Mouse (Mus musculus) megakaryocyte, embryonic 14.5 days (primary cell): ENCODE data around the gene Fbll1. TPM values are rescaled to one million over a fixed set of nuclear protein-coding genes. Genes with fewer than 3 reads are reported as not detected.

Source experiments
- H3K27me3 ChIP-seq: replicated peaks from 2 replicates; pipeline ENCODE3; 2012; ENCODE audit warnings: inconsistent platforms
- H3K36me3 ChIP-seq: replicated peaks from 2 replicates; pipeline ENCODE3; 2012; ENCODE audit warnings: low read length, inconsistent platforms, mixed read lengths
- H3K4me1 ChIP-seq: 2 replicates; pipeline ENCODE4 v1.6.1; 2012; ENCODE audit warnings: inconsistent platforms
- H3K4me3 ChIP-seq: replicated peaks from 2 replicates; pipeline ENCODE3; 2012; ENCODE audit warnings: moderate library complexity, mild to moderate bottlenecking, inconsistent platforms
- H3K9me3 ChIP-seq: 2 replicates; pipeline ENCODE4 v1.6.1; 2012; ENCODE audit warnings: inconsistent platforms
- FLI1 ChIP-seq: IDR thresholded peaks from 2 replicates; pipeline ENCODE4 v1.6.1; 2012; ENCODE audit warnings: low read length, inconsistent platforms, mixed read lengths
- GATA1 ChIP-seq: IDR thresholded peaks from 3 replicates; pipeline ENCODE4 v1.6.1; 2012; ENCODE audit warnings: mixed read lengths, low read length, inconsistent platforms, borderline replicate concordance
- polyA plus RNA-seq: library from polyadenylated mRNA; stranded (reverse); fragments of >175 nt; gene quantifications from 2 replicates; pipeline ENCODE4 v1.2.3, GENCODE M21; 2012; ENCODE audit warnings: low replicate concordance; ENCODE audit not compliant: insufficient read depth

Gene Fbll1
- polyA plus RNA-seq, 1 experiment = not detected

- Histone ChIP-seq H3K36me3 (peaks cover 93% of the 10 kb centered on the region), H3K27me3 (no peaks in the 10 kb centered on the region), H3K9me3 (no peaks in the 10 kb centered on the region), H3K4me1 (no peaks in the 10 kb centered on the region), H3K4me3 (no peak overlapping the region)
- TF ChIP-seq GATA1 = no peak
- TF ChIP-seq FLI1 = no peak
Observed at GRCm38 (mm10) chr11:35784002-35784401, 14.7 kb downstream of the Fbll1 start.

- H3K4me3 ChIP-seq = no peak overlapping the region
- H3K27me3 ChIP-seq = no peaks in the 10 kb centered on the region
- TF ChIP-seq FLI1 (no peak), GATA1 (no peak)
- H3K4me1 ChIP-seq = no peaks in the 10 kb centered on the region
- peaks cover 94% of the 10 kb centered on the region for H3K36me3 ChIP-seq
- no peaks in the 10 kb centered on the region for H3K9me3 ChIP-seq
Observed at GRCm38 (mm10) chr11:35783038-35783437, 15.6 kb downstream of the Fbll1 start.

- TF ChIP-seq FLI1 (no peak), GATA1 (no peak)
- H3K9me3 ChIP-seq = no peaks in the 10 kb centered on the region
- no peak overlapping the region for H3K4me3 ChIP-seq
- no peaks in the 10 kb centered on the region for H3K4me1 ChIP-seq
- peaks cover 96% of the 10 kb centered on the region for H3K36me3 ChIP-seq
- H3K27me3 ChIP-seq = no peaks in the 10 kb centered on the region
Observed at GRCm38 (mm10) chr11:35782444-35782843, 16.2 kb downstream of the Fbll1 start.

- H3K4me3 ChIP-seq = no peak overlapping the region
- peaks cover 96% of the 10 kb centered on the region for H3K36me3 ChIP-seq
- no peaks in the 10 kb centered on the region for H3K9me3 ChIP-seq
- H3K4me1 ChIP-seq = no peaks in the 10 kb centered on the region
- H3K27me3 ChIP-seq = no peaks in the 10 kb centered on the region
- TF ChIP-seq GATA1 (no peak), FLI1 (no peak)
Observed at GRCm38 (mm10) chr11:35780336-35780735, 18.3 kb downstream of the Fbll1 start.

- H3K9me3 ChIP-seq = no peaks in the 10 kb centered on the region
- peaks cover 16% of the 10 kb centered on the region for H3K4me1 ChIP-seq
- TF ChIP-seq FLI1 (no peak), GATA1 (no peak)
- H3K36me3 ChIP-seq = peaks cover 70% of the 10 kb centered on the region
- H3K27me3 ChIP-seq = no peaks in the 10 kb centered on the region
- H3K4me3 ChIP-seq = no peak overlapping the region
Observed at GRCm38 (mm10) chr11:35776452-35776851, 22.2 kb downstream of the Fbll1 start.

- H3K9me3 ChIP-seq = no peaks in the 10 kb centered on the region
- peaks cover 24% of the 10 kb centered on the region for H3K4me1 ChIP-seq
- no peaks in the 10 kb centered on the region for H3K27me3 ChIP-seq
- no peak overlapping the region for H3K4me3 ChIP-seq
- TF ChIP-seq FLI1 (no peak), GATA1 (no peak)
- H3K36me3 ChIP-seq = peaks cover 62% of the 10 kb centered on the region
Observed at GRCm38 (mm10) chr11:35775606-35776005, 23.1 kb downstream of the Fbll1 start.

- H3K36me3 ChIP-seq = peaks cover 17% of the 10 kb centered on the region
- peaks cover under 1% of the 10 kb centered on the region for H3K27me3 ChIP-seq
- H3K9me3 ChIP-seq = no peaks in the 10 kb centered on the region
- H3K4me3 ChIP-seq = peak overlapping the region; percentile 94
- TF ChIP-seq GATA1 = no peak
- TF ChIP-seq FLI1 = no peak
- H3K4me1 ChIP-seq = peaks cover 49% of the 10 kb centered on the region
Observed at GRCm38 (mm10) chr11:35770741-35771504, 27.8 kb downstream of the Fbll1 start.

- Histone ChIP-seq H3K4me1 (peaks cover 51% of the 10 kb centered on the region), H3K9me3 (no peaks in the 10 kb centered on the region), H3K4me3 (peak overlapping the region; percentile 94), H3K27me3 (peaks cover 3% of the 10 kb centered on the region), H3K36me3 (peaks cover 9% of the 10 kb centered on the region)
- no peak for TF ChIP-seq GATA1
- TF ChIP-seq FLI1 = no peak
Observed at GRCm38 (mm10) chr11:35769746-35770437, 28.8 kb downstream of the Fbll1 start.

- TF ChIP-seq FLI1 (no peak), GATA1 (no peak)
- peak within 1 kb of the TSS; percentile 94 for H3K4me3 ChIP-seq
- peaks cover 3% of the 10 kb centered on the region for H3K27me3 ChIP-seq
- H3K36me3 ChIP-seq = peaks cover 9% of the 10 kb centered on the region
- peaks cover 51% of the 10 kb centered on the region for H3K4me1 ChIP-seq
- H3K9me3 ChIP-seq = no peaks in the 10 kb centered on the region
Observed at GRCm38 (mm10) chr11:35769188-35769745, 29.4 kb downstream of the Fbll1 start, which contains the start of gene Pank3. TSS of gene Pank3 (plus strand) at chr11:35769484.

- no peak overlapping the region for H3K4me3 ChIP-seq
Observed at GRCm38 (mm10) chr11:35766845-35767244, 31.8 kb downstream of the Fbll1 start.

More at GRCm38 (mm10) chr11:35766845-35767244, 31.8 kb downstream of the Fbll1 start:
- Histone ChIP-seq H3K36me3 (no peaks in the 10 kb centered on the region), H3K9me3 (no peaks in the 10 kb centered on the region), H3K4me1 (peaks cover 39% of the 10 kb centered on the region), H3K27me3 (peaks cover 8% of the 10 kb centered on the region)
- no peak for TF ChIP-seq FLI1
- TF ChIP-seq GATA1 = no peak
